Mouse (Mus musculus) liver, adult 2 months (tissue): ENCODE results near the gene Ckmt1.

Experiments used
- CTCF ChIP-seq: fragments of 200-500 bp; IDR thresholded peaks from 2 replicates; pipeline ENCODE4 v1.5.1; 2011; ENCODE audit warnings: low read depth, low read length, control low read depth
- POLR2A ChIP-seq: fragments of 200-500 bp; IDR thresholded peaks from 2 replicates; pipeline ENCODE4 v1.6.1; 2011; ENCODE audit warnings: low read length, control low read depth; ENCODE audit not compliant: insufficient read depth; ENCODE audit errors: extremely low read depth

DNA sequence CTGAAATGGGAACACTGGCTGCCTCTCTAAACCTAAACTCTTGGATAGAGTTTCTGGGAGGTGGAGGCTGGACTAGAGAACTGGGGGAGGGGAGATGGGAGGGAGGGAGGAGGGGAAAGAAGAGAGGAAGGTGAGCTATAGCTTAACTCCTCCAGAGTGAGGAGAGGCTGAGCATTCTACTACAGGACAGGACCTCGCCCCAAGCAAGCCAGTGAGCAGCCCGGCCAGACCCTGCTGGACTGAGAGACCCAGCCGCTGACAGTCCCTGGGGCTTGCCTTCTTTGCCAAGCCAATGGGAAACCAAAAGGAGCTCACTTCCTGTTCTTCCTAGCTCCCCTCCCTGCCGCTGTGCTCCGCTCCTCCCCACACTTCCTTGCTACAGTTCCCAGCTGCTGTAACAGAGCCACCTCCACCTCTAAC is 48.5 kb upstream of the Ckmt1 start:
- no peak for TF ChIP-seq CTCF
- no peak for TF ChIP-seq POLR2A
